Mouse (Mus musculus): Measurements from ENCODE around the gene Mog. TPM values are rescaled to one million over a fixed set of nuclear protein-coding genes. Genes with fewer than 3 reads are reported as not detected.

The Mog gene
- polyA plus RNA-seq, 2 experiments: not detected

- H3K36me3 ChIP-seq (ENCODE audit: control insufficient read depth, insufficient read depth, low read length): peaks cover 4% of the 10 kb centered on the region; the same call in 1 of the 2 replicates
- DNase-seq (ENCODE audit: low spot score) (no peak), ATAC-seq (ENCODE audit: low FRiP score, low read depth) (no peak)
- no peak overlapping the region for H3K9ac ChIP-seq (ENCODE audit: low read depth, low read length, severe bottlenecking)
- H3K4me2 ChIP-seq (replicated peaks; ENCODE audit: low read depth, low read length, severe bottlenecking): no peak overlapping the region
- H3K4me3 ChIP-seq (replicated peaks; ENCODE audit: low read length): no peak overlapping the region
- no peaks in the 10 kb centered on the region for H3K27me3 ChIP-seq (ENCODE audit: control insufficient read depth, insufficient read depth, low read length)
- H3K27ac ChIP-seq (replicated peaks; ENCODE audit: low read depth, low read length): no peak overlapping the region
- no peak for TF ChIP-seq POLR2A (IDR thresholded peaks at IDR 0.05; ENCODE audit: borderline replicate concordance, extremely low read depth, insufficient read depth, insufficient read length)
- H3K4me1 ChIP-seq (ENCODE audit: control insufficient read depth, insufficient read depth, low read length): peaks cover 28% of the 10 kb centered on the region
- H3K9me3 ChIP-seq (ENCODE audit: control insufficient read depth, low read length): no peaks in the 10 kb centered on the region
- WGBS: 64% methylated on average over 7 of the region's 7 CpGs
Observed at GRCm38 (mm10) chr17:37048383-37048782, 25.2 kb upstream of the Mog start.

GRCm38 (mm10) chr17:37047981-37048380 lies 24.8 kb upstream of the Mog start:
- no peak for ATAC-seq (ENCODE audit: low FRiP score, low read depth)

GRCm38 (mm10) chr17:37047332-37047976 lies 24.3 kb upstream of the Mog start:
- H3K27ac ChIP-seq (replicated peaks; ENCODE audit: low read depth, low read length): no peak overlapping the region
- no peak for TF ChIP-seq POLR2A (IDR thresholded peaks at IDR 0.05; ENCODE audit: borderline replicate concordance, extremely low read depth, insufficient read depth, insufficient read length)
- 0 out of 2 replicates have a peak overlapping the region, but pooled peaks have one; percentile 94 for H3K9ac ChIP-seq (ENCODE audit: low read depth, low read length, severe bottlenecking)
- H3K27me3 ChIP-seq (ENCODE audit: control insufficient read depth, insufficient read depth, low read length): no peaks in the 10 kb centered on the region
- no peak for ATAC-seq (ENCODE audit: low FRiP score, low read depth)
- H3K4me2 ChIP-seq (replicated peaks; ENCODE audit: low read depth, low read length, severe bottlenecking): peak overlapping the region; percentile 87
- peak overlapping the region; percentile 86 for H3K4me3 ChIP-seq (replicated peaks; ENCODE audit: low read length)
- peaks cover 28% of the 10 kb centered on the region for H3K4me1 ChIP-seq (ENCODE audit: control insufficient read depth, insufficient read depth, low read length)
- no peak for DNase-seq (ENCODE audit: low spot score)
- 24% methylated on average over 19 of the region's 19 CpGs for WGBS
- peaks cover 4% of the 10 kb centered on the region; the same call in 1 of the 2 replicates for H3K36me3 ChIP-seq (ENCODE audit: control insufficient read depth, insufficient read depth, low read length)
- no peaks in the 10 kb centered on the region for H3K9me3 ChIP-seq (ENCODE audit: control insufficient read depth, low read length)

More at GRCm38 (mm10) chr17:37047981-37048380, 24.8 kb upstream of the Mog start:
- Histone ChIP-seq H3K36me3 (ENCODE audit: control insufficient read depth, insufficient read depth, low read length) (peaks cover 4% of the 10 kb centered on the region; the same call in 1 of the 2 replicates), H3K4me2 (replicated peaks; ENCODE audit: low read depth, low read length, severe bottlenecking) (no peak overlapping the region), H3K4me3 (replicated peaks; ENCODE audit: low read length) (no peak overlapping the region), H3K27ac (replicated peaks; ENCODE audit: low read depth, low read length) (no peak overlapping the region), H3K4me1 (ENCODE audit: control insufficient read depth, insufficient read depth, low read length) (peaks cover 28% of the 10 kb centered on the region), H3K9me3 (ENCODE audit: control insufficient read depth, low read length) (no peaks in the 10 kb centered on the region), H3K27me3 (ENCODE audit: control insufficient read depth, insufficient read depth, low read length) (no peaks in the 10 kb centered on the region), H3K9ac (ENCODE audit: low read depth, low read length, severe bottlenecking) (no peak overlapping the region)
- TF ChIP-seq POLR2A (IDR thresholded peaks at IDR 0.05; ENCODE audit: borderline replicate concordance, extremely low read depth, insufficient read depth, insufficient read length): no peak
- peak; percentile 57 for DNase-seq (ENCODE audit: low spot score)
- 32% methylated on average over 3 of the region's 3 CpGs for WGBS

- H3K4me1 ChIP-seq (ENCODE audit: control insufficient read depth, insufficient read depth, low read length): peaks cover 27% of the 10 kb centered on the region
- H3K4me3 ChIP-seq (replicated peaks; ENCODE audit: low read length): peak overlapping the region; percentile 86
- peak; percentile 71 for ATAC-seq (ENCODE audit: low FRiP score, low read depth)
- peak overlapping the region; percentile 94 for H3K9ac ChIP-seq (ENCODE audit: low read depth, low read length, severe bottlenecking)
- no peak for TF ChIP-seq POLR2A (IDR thresholded peaks at IDR 0.05; ENCODE audit: borderline replicate concordance, extremely low read depth, insufficient read depth, insufficient read length)
- peak overlapping the region; percentile 77 for H3K27ac ChIP-seq (replicated peaks; ENCODE audit: low read depth, low read length)
- 0 out of 2 replicates have a peak, but pooled peaks cover 4% of the 10 kb centered on the region for H3K36me3 ChIP-seq (ENCODE audit: control insufficient read depth, insufficient read depth, low read length)
- peak; percentile 67 for DNase-seq (ENCODE audit: low spot score)
- H3K27me3 ChIP-seq (ENCODE audit: control insufficient read depth, insufficient read depth, low read length): no peaks in the 10 kb centered on the region
- H3K4me2 ChIP-seq (replicated peaks; ENCODE audit: low read depth, low read length, severe bottlenecking): peak overlapping the region; percentile 87
- no peaks in the 10 kb centered on the region for H3K9me3 ChIP-seq (ENCODE audit: control insufficient read depth, low read length)
- under 1% methylated on average over 19 of the region's 58 CpGs for WGBS
Observed at GRCm38 (mm10) chr17:37046312-37047112, 23.3 kb upstream of the Mog start.

- Histone ChIP-seq H3K9me3 (ENCODE audit: control insufficient read depth, low read length) (no peaks in the 10 kb centered on the region), H3K4me2 (replicated peaks; ENCODE audit: low read depth, low read length, severe bottlenecking) (peak within 1 kb of the TSS; percentile 87), H3K4me3 (replicated peaks; ENCODE audit: low read length) (peak within 1 kb of the TSS; percentile 86), H3K27ac (replicated peaks; ENCODE audit: low read depth, low read length) (peak within 1 kb of the TSS; percentile 77), H3K4me1 (ENCODE audit: control insufficient read depth, insufficient read depth, low read length) (peaks cover 22% of the 10 kb centered on the region), H3K36me3 (ENCODE audit: control insufficient read depth, insufficient read depth, low read length) (0 out of 2 replicates have a peak, but pooled peaks cover 4% of the 10 kb centered on the region), H3K9ac (ENCODE audit: low read depth, low read length, severe bottlenecking) (peak within 1 kb of the TSS; percentile 94), H3K27me3 (ENCODE audit: control insufficient read depth, insufficient read depth, low read length) (no peaks in the 10 kb centered on the region)
- peak; percentile 87 for ATAC-seq (ENCODE audit: low FRiP score, low read depth)
- DNase-seq (ENCODE audit: low spot score): peak; percentile 92
- 1% methylated on average over 24 of the region's 55 CpGs for WGBS
- peak; percentile 56; the same call in 1 of the 2 replicates for TF ChIP-seq POLR2A (IDR thresholded peaks at IDR 0.05; ENCODE audit: borderline replicate concordance, extremely low read depth, insufficient read depth, insufficient read length)
Observed at GRCm38 (mm10) chr17:37045611-37046311, 22.6 kb upstream of the Mog start, which contains the start of gene Gabbr1. TSS of gene Gabbr1 (plus strand) at chr17:37045966.
